In genomic region chr19:22394700-22395099, GRCm38 (mm10) we compare ENCODE assay signal across 29 mouse cellular contexts.
DNase-seq lines count a peak whose midpoint lies in the region; TF ChIP-seq lines count a peak whose summit lies in the region.
"Had no signal": no experiment of that assay in that cellular context is flagged by ENCODE, and none has a peak within 500 bp of the region (broad histone marks: within the 10 kb centered on the region; RNA-seq: fewer than 3 reads in every experiment).

No protein-coding gene starts in this region.

- peak; percentile 58 for DNase-seq in brain, adult 2 months (ENCODE audit: low read depth, low spot score)
- DNase-seq in brain, embryonic 14.5 days (ENCODE audit: low read depth), result peak; percentile 21
- DNase-seq in layer of hippocampus, adult 2 months (ENCODE audit: low spot score in 2 of 2), result peak; percentile 47 to 75
- peak; percentile 23 to 35 for DNase-seq in layer of hippocampus, postnatal 36 days
- no peak for DNase-seq in cerebellum, adult 9-11 months
- no peak for DNase-seq in gastrocnemius, adult 18-20 months (ENCODE audit: low spot score)
- DNase-seq: adrenal gland, postnatal 25 days; B cell, adult 2 months; cerebellum, adult 8-10 months; cerebellum, postnatal 36 days; embryo, embryonic 11 days; gastrocnemius, adult 2 months; gastrocnemius, postnatal 36 days; heart, adult 2 months; heart, postnatal 10 days; kidney, postnatal 14 days; left cerebral cortex, postnatal 4 days; lung, adult 18-20 months; lung, postnatal 4 days; right cerebral cortex, postnatal 4 days; thymus, postnatal 4 days had no signal

- H3K4me3 ChIP-seq in layer of hippocampus, adult 2 months, result no peak overlapping the region
- H3K4me3 ChIP-seq: embryonic facial prominence, embryonic 13.5 days; gastrocnemius, adult 2 months; heart, adult 2 months; heart, embryonic 13.5 days; liver, embryonic 12.5 days; megakaryocyte, embryonic 14.5 days; midbrain, embryonic 12.5 days; myocyte; neural tube, embryonic 12.5 days had no signal

- TF ChIP-seq CTCF in brain, embryonic 14.5 days (IDR thresholded peaks at IDR 0.05; ENCODE audit: borderline replicate concordance, extremely low read depth, insufficient read depth, insufficient read length), result no peak
- no peak for TF ChIP-seq CTCF in layer of hippocampus, adult 2 months (conservative IDR thresholded peaks at IDR 0.05)

- no peak for TF ChIP-seq POLR2A in brain, embryonic 14.5 days (IDR thresholded peaks at IDR 0.05; ENCODE audit: borderline replicate concordance, extremely low read depth, insufficient read depth, insufficient read length, poor library complexity, severe bottlenecking)

- H3K27ac ChIP-seq in layer of hippocampus, adult 2 months, result peak overlapping the region; percentile 80
- H3K27ac ChIP-seq: embryonic facial prominence, embryonic 13.5 days; gastrocnemius, adult 2 months; heart, adult 2 months; heart, embryonic 13.5 days; hindbrain, embryonic 14.5 days; liver, embryonic 12.5 days; midbrain, embryonic 12.5 days; neural tube, embryonic 12.5 days had no signal

Comparison
In these comparisons a context has a peak if more than half of its experiments do, and no peak if none do; other contexts are left out.
1. DNase-seq: peak in brain, adult 2 months (single experiment), brain, embryonic 14.5 days (single experiment), layer of hippocampus, adult 2 months (2 of 2) and layer of hippocampus, postnatal 36 days (2 of 2); none in cerebellum, adult 9-11 months (single experiment) and gastrocnemius, adult 18-20 months (single experiment).